Mouse (Mus musculus): ENCODE results near the gene Gsdme.
A peak's percentile ranks its signal among the peaks of the same experiment; 100 is the strongest.

The Gsdme gene

DNA sequence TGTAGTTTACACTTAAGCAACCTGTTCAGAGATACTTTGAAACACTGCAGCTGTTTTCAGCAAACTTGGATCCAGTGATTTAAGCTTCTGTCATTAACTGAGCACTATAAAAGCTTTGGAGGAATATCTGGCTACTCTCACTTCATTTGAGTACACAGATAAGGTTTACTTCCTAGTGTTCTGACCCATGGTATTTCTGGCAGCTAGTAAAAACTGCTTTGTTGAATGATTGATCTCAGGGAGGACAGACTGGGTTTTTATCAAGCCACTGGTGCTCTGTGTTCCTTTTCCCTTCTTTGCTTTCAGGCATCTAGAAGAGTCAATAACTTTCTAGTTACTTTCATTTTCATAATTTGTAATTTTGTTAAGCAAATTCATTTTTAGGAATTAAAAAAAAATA lies 74.3 kb downstream of the Gsdme start:
- DNase-seq (ENCODE audit: low read depth, low spot score) = no peak
- no peaks in the 10 kb centered on the region for H3K27me3 ChIP-seq (ENCODE audit: control insufficient read depth, insufficient read depth, low read length, poor library complexity, severe bottlenecking)
- no peaks in the 10 kb centered on the region; the same call in 1 of the 2 replicates for H3K36me3 ChIP-seq (ENCODE audit: control insufficient read depth, insufficient read depth, low read length, poor library complexity, severe bottlenecking)

DNA sequence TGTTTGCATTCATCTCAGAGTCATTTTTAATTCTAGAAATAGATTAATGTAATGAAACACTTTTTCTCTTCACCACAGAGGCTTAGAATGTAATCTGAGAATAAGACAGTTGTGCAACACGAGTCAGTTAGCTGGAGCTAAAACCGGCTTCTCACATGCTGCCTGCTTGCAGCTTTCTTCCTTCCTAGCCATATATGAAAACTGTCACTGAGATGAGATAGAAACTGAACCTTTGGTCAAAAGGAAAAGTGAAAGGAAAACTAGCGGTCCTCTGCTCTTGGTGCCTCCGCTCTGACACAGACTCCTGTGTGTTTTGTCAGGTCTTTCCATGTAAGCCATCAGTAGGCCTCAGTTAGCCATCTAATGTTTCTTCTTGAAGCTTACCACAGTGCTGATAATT lies 75.7 kb downstream of the Gsdme start:
- H3K27me3 ChIP-seq (ENCODE audit: control insufficient read depth, insufficient read depth, low read length, poor library complexity, severe bottlenecking) = no peaks in the 10 kb centered on the region
- H3K36me3 ChIP-seq (ENCODE audit: control insufficient read depth, insufficient read depth, low read length, poor library complexity, severe bottlenecking) = no peaks in the 10 kb centered on the region; the same call in none of the 2 replicates
- DNase-seq (ENCODE audit: low read depth, low spot score) = peak; percentile 33

DNA sequence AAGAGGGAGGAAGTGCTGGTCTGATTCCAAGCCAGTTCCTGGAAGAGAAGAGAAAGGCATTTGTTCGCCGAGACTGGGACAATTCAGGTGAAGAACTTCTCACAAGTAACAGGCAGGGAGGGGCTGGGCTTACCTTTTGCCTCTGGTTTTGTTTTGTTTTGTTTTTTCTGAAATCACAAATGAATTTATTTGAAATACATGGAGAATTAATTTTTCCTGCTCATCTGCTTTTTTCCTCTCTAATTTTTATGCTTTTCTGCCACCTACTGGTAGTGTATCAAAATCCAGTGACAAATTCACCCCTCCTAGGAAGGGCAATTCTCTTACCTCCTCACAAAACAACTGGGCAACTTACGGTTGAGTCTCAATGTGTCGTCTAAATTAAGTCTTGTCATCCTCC lies 83.5 kb downstream of the Gsdme start:
- DNase-seq (ENCODE audit: low read depth, low spot score) = peak; percentile 39
- no peaks in the 10 kb centered on the region for H3K27me3 ChIP-seq (ENCODE audit: control insufficient read depth, insufficient read depth, low read length, poor library complexity, severe bottlenecking)
- no peaks in the 10 kb centered on the region; the same call in 1 of the 2 replicates for H3K36me3 ChIP-seq (ENCODE audit: control insufficient read depth, insufficient read depth, low read length, poor library complexity, severe bottlenecking)

DNA sequence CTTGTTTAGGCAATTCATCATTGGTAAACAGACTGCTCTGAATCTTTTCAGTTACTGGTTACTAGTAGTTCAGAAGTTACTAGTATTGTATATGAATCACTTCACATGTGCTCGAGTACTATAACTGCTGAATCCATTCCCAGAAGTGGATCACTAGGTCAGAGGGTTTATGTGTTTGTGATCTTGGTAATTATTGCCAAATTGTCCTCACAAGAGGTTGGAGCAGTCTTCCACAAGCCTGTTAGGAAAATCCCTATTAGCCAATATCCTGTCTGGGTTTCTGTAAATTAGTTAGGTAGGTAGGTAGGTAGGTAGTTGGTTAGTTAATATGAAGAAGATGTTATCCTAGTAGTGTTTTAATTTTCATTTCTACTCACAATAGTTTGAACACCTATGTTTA lies 87.9 kb downstream of the Gsdme start:
- no peak for DNase-seq (ENCODE audit: low read depth, low spot score)
- Histone ChIP-seq H3K27me3 (ENCODE audit: control insufficient read depth, insufficient read depth, low read length, poor library complexity, severe bottlenecking) (no peaks in the 10 kb centered on the region), H3K36me3 (ENCODE audit: control insufficient read depth, insufficient read depth, low read length, poor library complexity, severe bottlenecking) (no peaks in the 10 kb centered on the region; the same call in 1 of the 2 replicates)

DNA sequence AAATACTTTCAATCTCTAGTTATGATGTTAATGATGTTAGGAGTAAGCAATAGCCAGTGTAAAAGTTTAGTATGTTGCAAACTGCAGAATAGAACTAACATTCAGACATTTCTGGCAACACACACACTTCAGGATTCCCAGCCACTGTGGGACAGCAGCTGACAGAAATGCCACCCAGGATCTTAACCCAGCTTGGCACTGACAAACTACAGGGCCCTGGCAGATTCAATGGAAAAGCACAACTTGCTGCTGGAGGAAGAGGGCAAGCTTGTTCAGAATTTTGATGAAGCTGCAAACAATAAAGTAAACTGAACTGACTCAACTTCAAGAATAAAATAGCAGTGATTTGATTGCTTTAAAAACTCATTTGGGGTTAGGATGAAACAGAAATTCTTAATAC lies 93.9 kb downstream of the Gsdme start:
- DNase-seq (ENCODE audit: low read depth, low spot score) = no peak
- Histone ChIP-seq H3K36me3 (ENCODE audit: control insufficient read depth, insufficient read depth, low read length, poor library complexity, severe bottlenecking) (no peaks in the 10 kb centered on the region), H3K27me3 (ENCODE audit: control insufficient read depth, insufficient read depth, low read length, poor library complexity, severe bottlenecking) (no peaks in the 10 kb centered on the region)

DNA sequence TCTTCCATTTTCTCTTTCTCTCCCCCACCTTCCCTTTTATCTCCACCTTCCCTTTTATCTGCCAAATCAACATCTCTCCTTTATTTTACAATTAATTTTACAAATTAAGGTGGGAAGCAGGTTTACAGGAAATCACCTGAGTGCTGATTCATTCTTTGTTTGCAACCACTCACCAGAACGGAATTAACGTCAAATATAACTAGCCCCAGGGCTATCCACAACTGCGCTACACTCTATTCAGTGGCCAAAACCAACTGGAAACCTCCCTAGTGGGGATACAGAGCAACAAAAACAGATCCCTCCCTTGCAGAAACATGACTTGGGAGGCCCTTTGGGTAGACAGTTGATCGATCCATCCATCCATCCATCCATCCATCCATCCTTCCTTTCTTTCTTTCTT lies 94.8 kb downstream of the Gsdme start:
- no peak for DNase-seq (ENCODE audit: low read depth, low spot score)
- H3K36me3 ChIP-seq (ENCODE audit: control insufficient read depth, insufficient read depth, low read length, poor library complexity, severe bottlenecking) = no peaks in the 10 kb centered on the region
- H3K27me3 ChIP-seq (ENCODE audit: control insufficient read depth, insufficient read depth, low read length, poor library complexity, severe bottlenecking) = no peaks in the 10 kb centered on the region

DNA sequence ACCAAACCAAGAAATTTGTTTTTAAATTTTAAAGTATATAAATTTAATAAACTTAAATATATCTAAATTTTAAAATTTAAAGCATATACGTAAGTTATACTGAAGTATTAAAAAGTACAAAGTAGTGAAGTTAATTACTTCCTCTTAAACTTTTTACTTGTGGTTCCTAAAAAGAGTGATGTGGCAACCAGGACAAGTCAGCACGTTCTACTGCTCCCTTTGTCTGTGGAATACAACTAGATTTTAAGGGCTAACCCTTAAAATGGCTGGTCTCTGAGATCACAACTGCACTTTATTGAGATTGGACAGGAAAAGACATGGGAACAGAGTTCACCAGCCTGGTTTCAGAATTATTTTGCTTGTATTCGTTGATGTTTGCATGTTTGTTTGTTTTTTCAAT lies 100.6 kb downstream of the Gsdme start:
- H3K36me3 ChIP-seq (ENCODE audit: control insufficient read depth, insufficient read depth, low read length, poor library complexity, severe bottlenecking) = 0 out of 2 replicates have a peak, but pooled peaks cover 1% of the 10 kb centered on the region
- no peak for DNase-seq (ENCODE audit: low read depth, low spot score)
- H3K27me3 ChIP-seq (ENCODE audit: control insufficient read depth, insufficient read depth, low read length, poor library complexity, severe bottlenecking) = no peaks in the 10 kb centered on the region

DNA sequence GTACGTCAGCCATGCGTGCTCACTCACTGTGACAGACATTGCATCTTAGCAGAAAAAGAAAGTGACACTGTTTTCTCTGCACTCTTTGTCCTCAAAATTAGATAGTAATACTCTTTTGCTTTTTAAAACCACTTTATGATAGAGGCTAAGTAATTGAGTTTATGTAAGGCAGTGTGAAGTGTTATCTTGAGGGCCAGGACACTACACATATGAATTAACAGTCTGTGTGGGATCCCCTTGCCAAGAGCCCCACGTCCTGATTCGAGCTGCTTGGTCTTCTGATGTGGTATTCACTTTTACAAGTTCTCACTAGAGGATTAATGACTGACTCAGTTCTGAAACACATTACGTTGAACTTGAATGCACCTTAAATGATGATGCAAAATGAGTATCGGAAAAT lies 103.8 kb downstream of the Gsdme start:
- H3K27me3 ChIP-seq (ENCODE audit: control insufficient read depth, insufficient read depth, low read length, poor library complexity, severe bottlenecking) = no peaks in the 10 kb centered on the region
- no peak for DNase-seq (ENCODE audit: low read depth, low spot score)
- H3K36me3 ChIP-seq (ENCODE audit: control insufficient read depth, insufficient read depth, low read length, poor library complexity, severe bottlenecking) = 0 out of 2 replicates have a peak, but pooled peaks cover 1% of the 10 kb centered on the region

DNA sequence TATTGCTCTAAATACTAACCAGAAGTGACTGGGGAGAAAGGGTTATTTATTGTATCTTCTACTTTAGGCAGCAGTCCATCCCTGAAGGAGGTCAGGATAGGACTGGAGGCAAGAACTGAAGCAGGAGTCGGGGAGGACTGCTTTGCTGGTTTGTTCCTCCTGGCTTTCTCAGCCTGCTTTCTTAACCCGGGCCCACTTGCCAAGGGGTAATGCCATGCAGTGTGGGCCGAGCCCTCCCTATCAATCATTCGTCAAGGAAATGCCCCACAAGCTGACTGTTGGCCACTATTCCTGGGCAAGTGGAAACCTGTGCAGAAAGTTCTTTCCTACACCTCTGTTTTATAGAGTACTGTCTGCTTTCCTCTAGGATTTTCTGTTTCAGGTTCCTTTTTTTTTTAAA lies 114.3 kb downstream of the Gsdme start:
- no peaks in the 10 kb centered on the region for H3K36me3 ChIP-seq (ENCODE audit: control insufficient read depth, insufficient read depth, low read length, poor library complexity, severe bottlenecking)
- no peaks in the 10 kb centered on the region for H3K27me3 ChIP-seq (ENCODE audit: control insufficient read depth, insufficient read depth, low read length, poor library complexity, severe bottlenecking)
- DNase-seq (ENCODE audit: low read depth, low spot score) = no peak

DNA sequence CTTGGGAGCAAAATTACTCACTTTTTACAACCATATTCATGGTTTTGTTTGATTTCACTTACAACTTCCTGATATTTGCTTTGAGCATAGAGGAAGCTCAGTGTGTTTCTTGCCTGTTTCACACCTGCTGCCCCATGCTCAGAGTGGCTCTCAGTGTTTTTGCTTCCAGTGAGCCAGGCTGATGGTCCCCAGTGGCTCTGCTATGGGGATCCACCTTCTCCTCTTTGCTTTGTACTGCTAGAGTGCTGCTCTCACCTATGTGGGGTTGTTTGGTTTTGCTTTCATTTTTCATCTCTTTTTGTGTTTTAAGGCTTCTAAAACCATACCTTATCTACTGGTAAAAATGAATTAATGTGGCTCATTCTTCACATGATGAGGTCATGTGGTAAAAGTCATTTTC lies 117.5 kb downstream of the Gsdme start:
- Histone ChIP-seq H3K36me3 (ENCODE audit: control insufficient read depth, insufficient read depth, low read length, poor library complexity, severe bottlenecking) (no peaks in the 10 kb centered on the region), H3K27me3 (ENCODE audit: control insufficient read depth, insufficient read depth, low read length, poor library complexity, severe bottlenecking) (no peaks in the 10 kb centered on the region)
- DNase-seq (ENCODE audit: low read depth, low spot score) = peak; percentile 52

DNA sequence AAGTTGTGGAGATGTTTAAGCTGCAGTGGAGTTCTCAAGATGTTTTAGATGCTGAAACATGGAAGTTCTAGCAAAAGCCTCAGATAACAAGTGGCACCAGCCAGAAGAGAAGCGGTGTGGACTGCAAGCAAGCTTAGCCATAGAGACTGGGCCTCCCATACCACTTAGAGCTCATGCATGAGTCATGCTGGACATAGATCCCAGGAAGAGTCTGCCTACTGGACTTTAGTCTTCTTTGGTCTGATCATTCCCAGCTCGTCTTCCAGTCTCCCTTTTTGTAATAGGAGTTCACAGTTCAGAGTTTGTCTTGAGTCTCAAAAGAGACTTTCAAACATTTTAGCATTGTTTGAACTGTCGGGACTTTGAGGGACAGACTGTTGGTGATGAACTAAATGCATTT lies 124.1 kb downstream of the Gsdme start:
- no peak for DNase-seq (ENCODE audit: low read depth, low spot score)
- H3K27me3 ChIP-seq (ENCODE audit: control insufficient read depth, insufficient read depth, low read length, poor library complexity, severe bottlenecking) = no peaks in the 10 kb centered on the region

More for the DNA sequence above, 124.1 kb downstream of the Gsdme start:
- no peaks in the 10 kb centered on the region for H3K36me3 ChIP-seq (ENCODE audit: control insufficient read depth, insufficient read depth, low read length, poor library complexity, severe bottlenecking)
